ENCODE assay signal across 8 mouse cellular contexts in genomic region chr4:53713704-53714050, GRCm38 (mm10). TPM values are rescaled to one million over a fixed set of nuclear protein-coding genes. Genes with fewer than 3 reads are reported as not detected.
DNase-seq lines count a peak whose midpoint lies in the region; ATAC-seq and TF ChIP-seq lines count a peak whose summit lies in the region.

Fktn (plus strand) TSS chr4:53713998.

- 6% methylated on average over 7 of the region's 7 CpGs for WGBS in liver, adult 2 months
- 7% methylated on average over 7 of the region's 7 CpGs for WGBS in limb, embryonic 14.5 days
- WGBS in stomach, embryonic 15.5 days, result 7% methylated on average over 7 of the region's 7 CpGs

- peaks cover 2% of the 10 kb centered on the region; the same call in 1 of the 2 replicates for H3K79me2 ChIP-seq in liver, adult 2 months (ENCODE audit: control insufficient read depth, insufficient read depth, low read length)

- peak within 1 kb of the TSS; percentile 84 for H3K27ac ChIP-seq in liver, adult 2 months (replicated peaks; ENCODE audit: insufficient read depth, low read depth, low read length)
- peak within 1 kb of the TSS; percentile 57 for H3K27ac ChIP-seq in cortical plate, adult 2 months (ENCODE audit: insufficient read depth, low read length)
- H3K27ac ChIP-seq in limb, embryonic 14.5 days (replicated peaks; ENCODE audit: low read depth, low read length), result peak within 1 kb of the TSS; percentile 83
- H3K27ac ChIP-seq in stomach, embryonic 15.5 days, result peak within 1 kb of the TSS; percentile 77

- no peaks in the 10 kb centered on the region for H3K4me1 ChIP-seq in liver, adult 2 months (ENCODE audit: control insufficient read depth, insufficient read depth, low read length)
- no peaks in the 10 kb centered on the region for H3K4me1 ChIP-seq in cortical plate, adult 2 months (ENCODE audit: control insufficient read depth, insufficient read depth, low read length)
- H3K4me1 ChIP-seq in limb, embryonic 14.5 days (ENCODE audit: control insufficient read depth, insufficient read depth, low read length), result no peaks in the 10 kb centered on the region
- no peaks in the 10 kb centered on the region for H3K4me1 ChIP-seq in stomach, embryonic 15.5 days

- no peaks in the 10 kb centered on the region for H3K9me3 ChIP-seq in limb, embryonic 14.5 days (ENCODE audit: control insufficient read depth, low read length)
- no peaks in the 10 kb centered on the region for H3K9me3 ChIP-seq in stomach, embryonic 15.5 days

- DNase-seq in liver, adult 2 months (ENCODE audit: extremely low read depth, low read depth, low spot score), result no peak
- DNase-seq in liver, result no peak
- DNase-seq in limb, embryonic 14.5 days (ENCODE audit: low spot score), result no peak
- DNase-seq in cerebellum, postnatal 4 days (ENCODE audit: low spot score in 2 of 2), result no peak
- DNase-seq in adipocyte (ENCODE audit: low spot score), result no peak

- H3K36me3 ChIP-seq in liver, adult 2 months (ENCODE audit: control insufficient read depth, insufficient read depth, low read length), result no peaks in the 10 kb centered on the region
- H3K36me3 ChIP-seq in limb, embryonic 14.5 days (ENCODE audit: control insufficient read depth, insufficient read depth, low read length), result no peaks in the 10 kb centered on the region; the same call in 1 of the 2 replicates
- H3K36me3 ChIP-seq in stomach, embryonic 15.5 days, result 0 out of 2 replicates have a peak, but pooled peaks cover 2% of the 10 kb centered on the region

- peak within 1 kb of the TSS; percentile 93 for H3K9ac ChIP-seq in liver, adult 2 months (ENCODE audit: low read depth, low read length)
- H3K9ac ChIP-seq in limb, embryonic 14.5 days (ENCODE audit: low read depth, low read length, severe bottlenecking), result peak within 1 kb of the TSS; percentile 87
- H3K9ac ChIP-seq in stomach, embryonic 15.5 days, result peak within 1 kb of the TSS; percentile 65

- H3K27me3 ChIP-seq in liver, adult 2 months (ENCODE audit: control insufficient read depth, insufficient read depth, low read length), result no peaks in the 10 kb centered on the region
- H3K27me3 ChIP-seq in limb, embryonic 14.5 days (ENCODE audit: control insufficient read depth, insufficient read depth, low read length), result no peaks in the 10 kb centered on the region
- H3K27me3 ChIP-seq in stomach, embryonic 15.5 days (replicated peaks), result no peaks in the 10 kb centered on the region

- TF ChIP-seq CTCF in liver, adult 2 months (IDR thresholded peaks at IDR 0.05; ENCODE audit: low read depth, low read length), result no peak
- TF ChIP-seq CTCF in cortical plate, adult 2 months (IDR thresholded peaks at IDR 0.05; ENCODE audit: extremely low read depth, insufficient read depth, low read length), result no peak

- ATAC-seq in hematopoietic stem cell, adult 5-6 weeks (replicated peaks in 1 of 2; ENCODE audit: insufficient read depth in 1 of 2, low FRiP score in 2 of 2, low TSS enrichment in 1 of 2, low read depth in 1 of 2, poor library complexity in 2 of 2, severe bottlenecking in 2 of 2), result peak; percentile 51 to 58; a peak in 3 of 4 replicates
- peak; percentile 78 for ATAC-seq in limb, embryonic 14.5 days (ENCODE audit: low FRiP score, low read depth)
- ATAC-seq in stomach, embryonic 15.5 days (ENCODE audit: insufficient read depth, low FRiP score, low read depth), result peak; percentile 68

- H3K4me3 ChIP-seq in liver, adult 2 months (ENCODE audit: insufficient read depth, low read depth, low read length), result peak within 1 kb of the TSS; percentile 86
- H3K4me3 ChIP-seq in cortical plate, adult 2 months (ENCODE audit: insufficient read depth, low read length), result peak within 1 kb of the TSS; percentile 93
- peak within 1 kb of the TSS; percentile 87 for H3K4me3 ChIP-seq in limb, embryonic 14.5 days (replicated peaks; ENCODE audit: low read length)
- H3K4me3 ChIP-seq in stomach, embryonic 15.5 days (replicated peaks), result peak within 1 kb of the TSS; percentile 60

- TF ChIP-seq POLR2A in liver, adult 2 months (IDR thresholded peaks at IDR 0.05; ENCODE audit: extremely low read depth, insufficient read depth, low read length), result no peak
- no peak for TF ChIP-seq POLR2A in cortical plate, adult 2 months (IDR thresholded peaks at IDR 0.05; ENCODE audit: extremely low read depth, insufficient read depth, low read length)
- no peak for TF ChIP-seq POLR2A in limb, embryonic 14.5 days (IDR thresholded peaks at IDR 0.05; ENCODE audit: borderline replicate concordance, extremely low read depth, insufficient read depth, insufficient read length)

- H3K4me2 ChIP-seq in limb, embryonic 14.5 days (replicated peaks; ENCODE audit: low read depth, low read length, severe bottlenecking), result peak within 1 kb of the TSS; percentile 77
- H3K4me2 ChIP-seq in stomach, embryonic 15.5 days, result peak within 1 kb of the TSS; percentile 93

RNA-seq across cellular contexts. Expression of gene Fktn, which starts in this region (rescaled TPM):
- 5.6 and 5.8 TPM in 2 replicates for total RNA-seq in liver, adult 2 months (2014; rRNA removed)
- 2.0 and 2.3 TPM in 2 replicates for polyA plus RNA-seq in liver, adult 2 months (2012; rRNA removed)
- polyA plus RNA-seq in cortical plate, adult 2 months (2012; rRNA removed), result 23.2 and 23.5 TPM in 2 replicates
- total RNA-seq in hematopoietic stem cell, adult 5-6 weeks (2017), result 4.6 and 7.4 TPM in 2 replicates
- 11.5 and 11.6 TPM in 2 replicates for polyA plus RNA-seq in limb, embryonic 14.5 days (2012; rRNA removed)
- polyA plus RNA-seq in limb, embryonic 14.5 days (2014; fragmentation: Nextera tagmentation; extraction: Ambion mirVana), result 10.8 and 10.9 TPM in 2 replicates
- 14.8 and 16.9 TPM in 2 replicates for polyA plus RNA-seq in stomach, embryonic 15.5 days (2015; fragmentation: Nextera tagmentation; extraction: Ambion mirVana)
